Mouse (Mus musculus) kidney, adult 2 months (tissue): ENCODE measurements around the gene 1700037H04Rik.

ENCODE experiments used
- CTCF ChIP-seq: fragments of 200-500 bp; conservative IDR thresholded peaks from 2 replicates; pipeline ENCODE4 v1.5.1; 2011; ENCODE audit warnings: low read depth, mild to moderate bottlenecking, control low read depth, low read length, moderate library complexity, mixed read lengths; ENCODE audit not compliant: insufficient read depth, insufficient read length
- POLR2A ChIP-seq: fragments of 200-500 bp; IDR thresholded peaks from one replicate; pipeline ENCODE4 v1.6.1; 2011; ENCODE audit warnings: low read depth, low read length, control low read depth

DNA sequence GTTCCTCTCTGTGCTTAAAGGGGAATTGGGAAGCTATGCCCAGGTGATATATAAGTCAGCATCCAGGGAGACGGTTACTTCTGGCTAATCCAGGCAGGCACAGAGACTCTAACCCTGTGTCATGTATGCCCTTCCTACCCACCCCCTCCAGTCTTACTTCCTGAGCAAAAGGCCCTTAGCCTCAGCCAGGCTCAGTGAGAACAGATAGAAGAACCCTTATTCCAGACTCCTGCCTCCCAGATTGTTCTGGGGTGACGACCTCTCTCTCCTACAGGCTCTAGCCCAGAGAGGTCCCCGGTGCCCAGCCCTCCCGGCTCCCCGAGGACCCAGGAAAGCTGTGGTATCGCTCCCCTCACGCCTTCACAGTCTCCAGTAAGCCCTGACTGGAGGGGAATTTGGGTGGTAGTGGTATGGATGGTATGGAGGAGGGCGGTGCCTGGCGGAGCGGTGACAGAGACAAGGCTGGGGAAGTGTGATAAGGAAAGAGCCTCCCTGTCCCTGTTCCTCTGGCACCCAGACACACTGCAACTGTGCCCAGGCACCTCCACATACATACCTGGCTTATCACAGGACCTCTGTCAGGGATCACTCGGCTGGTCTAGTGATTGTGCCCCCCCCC lies 24.3 kb downstream of the 1700037H04Rik start:
- TF ChIP-seq CTCF: no peak
- TF ChIP-seq POLR2A: no peak
